Mouse (Mus musculus) C2C12 (cell line): Measurements from ENCODE around the gene Cyp2c23. TPM values are rescaled to one million over a fixed set of nuclear protein-coding genes. Genes with fewer than 3 reads are reported as not detected.

ENCODE experiments used
- H3K27me3 ChIP-seq: one replicate; pipeline ENCODE4 v1.6.1; 2011; ENCODE audit not compliant: control insufficient read depth, insufficient read depth, insufficient read length
- H3K36me3 ChIP-seq: one replicate; pipeline ENCODE4 v1.6.1; 2011; ENCODE audit not compliant: control insufficient read depth, insufficient read depth
- H3K4me3 ChIP-seq: one replicate; pipeline ENCODE4 v1.5.1; 2011; ENCODE audit warnings: mild to moderate bottlenecking, control low read depth; ENCODE audit not compliant: poor library complexity, insufficient read depth, severe bottlenecking
- H3K79me2 ChIP-seq: one replicate; pipeline ENCODE4 v1.6.1; 2011; ENCODE audit not compliant: control insufficient read depth, insufficient read depth
- H3K79me3 ChIP-seq: one replicate; pipeline ENCODE4 v1.6.1; 2011; ENCODE audit warnings: low read depth, control low read depth
- H3ac ChIP-seq: one replicate; pipeline ENCODE3; 2011; ENCODE audit warnings: low read depth; ENCODE audit not compliant: control insufficient read depth, insufficient read length
- CEBPB ChIP-seq: IDR thresholded peaks from one replicate; pipeline ENCODE4 v1.6.1; 2011; ENCODE audit warnings: low read depth, mild to moderate bottlenecking, control low read depth, moderate library complexity
- CTCF ChIP-seq: IDR thresholded peaks from one replicate; pipeline ENCODE4 v1.5.1; 2011; ENCODE audit not compliant: control insufficient read depth, insufficient read depth, insufficient read length
- FOSL1 ChIP-seq: IDR thresholded peaks from one replicate; pipeline ENCODE4 v1.8.0; 2011; ENCODE audit warnings: mild to moderate bottlenecking, low read length; ENCODE audit not compliant: poor library complexity, insufficient read depth, severe bottlenecking
- MAX ChIP-seq: IDR thresholded peaks from one replicate; pipeline ENCODE4 v1.6.1; 2011; ENCODE audit warnings: mild to moderate bottlenecking, control low read depth
- MYOD1 ChIP-seq: IDR thresholded peaks from one replicate; pipeline ENCODE4 v1.6.1; 2011; ENCODE audit warnings: low read depth; ENCODE audit not compliant: control insufficient read depth, insufficient read length
- MYOG ChIP-seq: IDR thresholded peaks from one replicate; pipeline ENCODE4 v1.6.1; 2011; ENCODE audit not compliant: control insufficient read depth, insufficient read length; ENCODE audit errors: extremely low read depth
- USF1 ChIP-seq: IDR thresholded peaks from one replicate; pipeline ENCODE4 v1.6.1; 2011; ENCODE audit warnings: low read depth, mild to moderate bottlenecking, control low read depth, moderate library complexity
- polyA plus RNA-seq: library from polyadenylated mRNA; unstranded; fragments of >200 nt; fragmentation: generic; extraction: Trizol; gene quantifications from one replicate; pipeline ENCODE4 v1.2.1, GENCODE M21; 2012; ENCODE audit warnings: missing spikeins

Cyp2c23 gene
- polyA plus RNA-seq, 1 experiment, result not detected

GRCm38 (mm10) chr19:43992464-43992863 is 36.5 kb downstream of the Cyp2c23 start:
- TF ChIP-seq CEBPB, result no peak
- no peak for TF ChIP-seq USF1
- TF ChIP-seq MYOG, result no peak
- TF ChIP-seq FOSL1, result no peak
- no peaks in the 10 kb centered on the region for H3K79me3 ChIP-seq
- H3K79me2 ChIP-seq, result no peaks in the 10 kb centered on the region
- H3K27me3 ChIP-seq, result peaks cover 3% of the 10 kb centered on the region
- H3K36me3 ChIP-seq, result no peaks in the 10 kb centered on the region
- no peak overlapping the region for H3ac ChIP-seq
- H3K4me3 ChIP-seq, result no peak overlapping the region

GRCm38 (mm10) chr19:43990362-43990761 is 38.6 kb downstream of the Cyp2c23 start:
- H3K79me2 ChIP-seq, result no peaks in the 10 kb centered on the region
- no peak for TF ChIP-seq FOSL1
- no peak for TF ChIP-seq MYOD1
- no peak for TF ChIP-seq USF1
- no peak for TF ChIP-seq MAX
- no peak for TF ChIP-seq CTCF
- no peak for TF ChIP-seq MYOG
- peaks cover 15% of the 10 kb centered on the region for H3K27me3 ChIP-seq
- H3ac ChIP-seq, result no peak overlapping the region
- no peak overlapping the region for H3K4me3 ChIP-seq
- no peaks in the 10 kb centered on the region for H3K79me3 ChIP-seq
- H3K36me3 ChIP-seq, result no peaks in the 10 kb centered on the region

DNA sequence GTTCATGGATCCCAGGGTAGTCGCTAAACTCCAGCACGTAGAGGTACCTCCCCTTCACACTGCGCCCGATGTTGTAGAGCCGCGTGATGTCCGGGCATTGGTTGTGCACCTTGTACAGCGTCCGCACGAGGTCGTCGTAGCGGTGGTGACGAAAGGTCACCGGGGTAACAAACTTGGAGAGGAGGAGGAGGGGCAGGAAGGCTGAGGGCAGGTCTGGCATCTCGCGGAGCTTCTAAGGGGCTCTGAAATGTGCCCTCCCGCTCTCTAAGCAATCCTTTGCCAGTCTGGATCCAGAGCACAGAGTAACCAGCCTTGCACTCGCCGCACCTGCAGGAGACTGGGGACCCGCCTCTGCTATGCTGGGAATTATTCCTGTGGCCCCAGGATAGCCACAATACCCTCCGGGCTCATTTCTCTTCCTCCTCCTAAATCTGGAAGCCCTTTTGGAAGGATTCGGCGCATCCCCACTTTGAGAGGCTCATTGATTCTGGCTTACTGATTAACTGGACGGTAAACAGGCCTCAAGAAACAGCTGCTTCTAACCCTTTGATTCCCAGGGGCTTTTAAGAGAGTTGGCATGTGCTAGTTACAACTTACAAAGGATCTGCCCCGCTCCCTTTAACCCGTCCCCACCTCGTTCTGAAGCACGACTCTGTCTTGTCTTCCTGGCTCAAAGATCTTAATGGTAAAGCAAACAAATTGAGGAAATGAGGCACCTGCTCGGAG is 42.8 kb downstream of the Cyp2c23 start, which contains the start of gene Cpn1:
Cpn1 (minus strand) TSS at position 488 of the 726 bp plus-strand sequence.
- Histone ChIP-seq H3K79me3 (no peaks in the 10 kb centered on the region), H3K36me3 (no peaks in the 10 kb centered on the region), H3K4me3 (no peak within 1 kb of the TSS), H3K79me2 (no peaks in the 10 kb centered on the region), H3ac (no peak within 1 kb of the TSS), H3K27me3 (peaks cover 26% of the 10 kb centered on the region)
- TF ChIP-seq USF1 (no peak), FOSL1 (no peak), CTCF (no peak), MAX (no peak), MYOG (no peak), CEBPB (no peak), MYOD1 (no peak)

GRCm38 (mm10) chr19:43981992-43982391 is 47.0 kb downstream of the Cyp2c23 start:
- H3ac ChIP-seq, result no peak overlapping the region
- H3K79me2 ChIP-seq, result no peaks in the 10 kb centered on the region
- TF ChIP-seq MYOD1 (no peak), FOSL1 (no peak), USF1 (no peak), MYOG (no peak), CTCF (no peak), MAX (no peak), CEBPB (no peak)
- H3K36me3 ChIP-seq, result no peaks in the 10 kb centered on the region
- peaks cover 22% of the 10 kb centered on the region for H3K27me3 ChIP-seq
- no peak overlapping the region for H3K4me3 ChIP-seq
- H3K79me3 ChIP-seq, result no peaks in the 10 kb centered on the region

DNA sequence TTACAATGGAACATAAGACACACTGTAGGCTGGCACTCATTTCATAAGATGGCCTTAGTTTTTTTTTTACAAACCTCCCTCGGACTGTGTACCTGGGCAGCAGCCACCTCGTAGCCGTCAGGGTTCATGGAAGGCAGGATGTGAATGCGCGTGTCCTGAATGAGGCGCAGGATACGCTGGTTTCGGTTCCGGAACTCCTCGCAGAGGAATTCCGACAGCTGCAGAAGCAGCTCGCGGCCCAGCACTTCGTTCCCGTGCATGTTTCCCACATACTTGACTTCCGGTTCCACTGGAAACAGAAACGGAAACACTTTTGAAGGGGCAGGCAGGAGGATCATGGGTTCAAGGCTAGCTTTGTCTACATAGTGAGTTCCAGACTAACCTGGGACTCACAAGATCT is 48.3 kb downstream of the Cyp2c23 start:
- no peak for TF ChIP-seq CEBPB
- no peak for TF ChIP-seq MYOD1
- no peak for TF ChIP-seq MYOG
- TF ChIP-seq CTCF, result no peak
- TF ChIP-seq MAX, result no peak
- TF ChIP-seq FOSL1, result no peak
- no peak for TF ChIP-seq USF1
- H3K4me3 ChIP-seq, result no peak overlapping the region
- H3K79me3 ChIP-seq, result no peaks in the 10 kb centered on the region
- H3K36me3 ChIP-seq, result no peaks in the 10 kb centered on the region
- H3K79me2 ChIP-seq, result no peaks in the 10 kb centered on the region
- H3K27me3 ChIP-seq, result peaks cover 13% of the 10 kb centered on the region
- H3ac ChIP-seq, result no peak overlapping the region

DNA sequence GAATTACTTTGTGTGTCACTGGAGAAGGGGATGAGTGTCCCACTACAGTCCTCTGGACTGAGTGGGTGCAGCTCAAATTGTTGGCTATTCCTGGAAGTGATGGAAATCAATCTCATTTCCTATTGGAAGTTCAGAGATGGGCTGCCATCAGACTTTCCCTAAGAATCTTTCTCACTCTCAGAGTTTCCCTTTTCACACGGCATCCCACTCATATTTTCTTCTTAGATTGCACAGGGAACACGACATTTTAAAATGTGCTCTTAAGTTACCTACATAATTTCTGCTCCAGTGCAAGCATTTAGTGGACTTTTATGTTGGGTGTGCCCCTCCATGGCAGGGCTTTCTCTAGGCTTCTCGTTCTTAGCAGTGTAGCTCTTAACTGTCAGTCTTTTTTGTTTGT is 51.2 kb downstream of the Cyp2c23 start:
- H3K4me3 ChIP-seq, result no peak overlapping the region
- H3ac ChIP-seq, result no peak overlapping the region
- no peaks in the 10 kb centered on the region for H3K79me2 ChIP-seq
- no peaks in the 10 kb centered on the region for H3K36me3 ChIP-seq
- no peaks in the 10 kb centered on the region for H3K27me3 ChIP-seq
- H3K79me3 ChIP-seq, result no peaks in the 10 kb centered on the region
- TF ChIP-seq MYOD1 (no peak), USF1 (no peak), MAX (no peak), CTCF (no peak), FOSL1 (no peak), CEBPB (no peak), MYOG (no peak)
